Mouse (Mus musculus): ENCODE results near the gene Gm20403.
"Not testable (repeated sequence)": the region's sequence is repeated elsewhere in the genome, so short reads cannot be mapped to it uniquely, and the experiment has no call there.

The Gm20403 gene

DNA sequence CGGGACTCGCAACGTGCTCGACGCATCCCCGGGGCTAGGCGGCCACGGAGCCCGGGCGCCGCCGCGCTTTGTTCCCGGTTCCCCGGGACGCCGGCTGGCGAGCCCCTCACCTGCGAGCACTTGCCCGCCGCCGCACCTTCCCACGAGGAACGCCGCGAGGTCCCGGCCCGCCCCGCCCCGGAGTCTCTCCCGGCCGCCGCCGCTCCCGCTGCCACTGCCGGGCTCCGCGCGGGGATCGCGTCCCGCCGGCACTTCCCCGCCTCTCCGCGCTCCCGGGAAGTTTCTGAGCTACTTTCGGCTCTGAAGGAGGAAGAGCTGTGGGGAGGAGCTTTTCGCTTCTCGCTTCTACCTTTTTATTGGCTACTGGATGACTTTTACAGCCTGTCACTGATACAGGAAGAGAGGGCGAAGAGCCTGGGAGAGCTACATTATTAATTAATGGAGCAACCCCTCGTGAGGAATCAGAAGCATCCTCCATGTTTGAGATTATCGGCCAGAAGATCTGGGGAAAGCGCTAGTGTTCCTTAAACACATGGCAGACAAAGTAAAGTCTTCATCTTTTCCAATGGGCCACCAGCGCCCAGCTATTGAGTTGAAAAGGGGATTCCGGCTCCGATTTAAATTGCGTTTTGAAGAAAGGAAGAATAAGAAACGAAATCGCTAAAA, at the start of gene Gm20403:
Gene Gm20403 (minus strand): TSS at position 478 of the 666 bp plus-strand sequence.
- DNase-seq = peak; percentile 9

DNA sequence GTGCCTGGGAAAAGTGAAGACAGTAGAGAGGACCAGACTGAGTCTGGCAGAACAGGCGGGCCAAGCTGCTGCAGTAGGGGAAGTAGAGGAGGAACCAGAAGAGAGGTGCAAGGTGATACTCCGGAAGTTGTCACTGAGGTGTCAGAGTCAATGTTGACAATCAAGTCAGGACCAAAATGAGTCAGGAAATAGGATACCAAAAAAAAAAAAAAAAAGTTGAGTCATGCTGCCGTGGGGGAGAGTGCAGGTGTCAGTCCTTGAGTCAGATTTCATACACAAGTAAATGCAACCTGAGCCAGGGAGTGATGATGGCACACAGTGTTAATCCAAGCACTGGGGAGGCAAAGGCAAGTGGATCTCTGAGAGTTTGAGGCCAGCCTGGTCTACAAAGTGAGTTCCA, 40.8 kb upstream of the Gm20403 start:
- DNase-seq = no peak

DNA sequence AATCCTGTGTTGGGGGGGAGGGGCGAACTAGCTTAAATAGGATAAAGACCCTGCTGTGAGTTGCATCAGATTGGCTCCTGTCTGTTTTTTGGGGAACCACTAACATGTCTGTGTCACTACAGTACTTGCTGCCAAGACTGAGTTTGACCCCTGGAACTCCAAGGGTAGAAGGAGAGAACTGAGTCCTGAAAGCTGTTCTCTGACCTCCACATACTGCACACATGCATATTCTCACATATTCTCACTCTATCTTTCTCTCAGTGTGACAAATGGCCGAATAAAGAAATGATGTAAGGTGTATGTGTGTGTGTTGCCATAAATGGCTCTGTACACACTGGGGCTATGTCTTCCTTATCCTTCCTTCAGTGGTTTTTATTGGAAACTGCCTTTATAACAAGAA, 37.0 kb upstream of the Gm20403 start:
- DNase-seq = no peak

- no peak for DNase-seq
These were observed 33.1 kb upstream of the Gm20403 start for GRCm38 (mm10) chr12:55019421-55019877.

- no peak for DNase-seq
These were observed 30.9 kb upstream of the Gm20403 start for GRCm38 (mm10) chr12:55017119-55017721.

- no peak for DNase-seq
These were observed 30.2 kb upstream of the Gm20403 start for GRCm38 (mm10) chr12:55016339-55017118.

DNA sequence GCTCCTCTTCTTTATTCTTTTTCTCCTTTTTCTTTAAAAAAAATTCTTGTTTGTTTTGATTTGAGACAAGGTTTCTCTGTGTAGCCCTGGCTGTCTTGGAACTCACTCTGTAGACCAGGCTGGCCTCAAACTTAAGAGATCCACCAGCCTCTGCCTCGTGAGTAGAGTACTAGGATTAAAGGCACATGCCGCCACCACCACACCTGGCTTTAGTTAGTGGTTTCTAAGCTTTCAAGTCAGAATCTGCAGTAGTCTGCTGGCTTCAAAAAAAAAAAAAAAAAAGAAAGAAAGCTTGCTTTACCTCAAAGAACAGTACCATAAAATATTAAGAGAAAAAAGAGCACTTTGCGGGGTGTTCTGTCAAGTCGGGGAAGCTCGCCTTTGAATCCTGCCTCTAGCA, 29.1 kb upstream of the Gm20403 start:
- DNase-seq = no peak

DNA sequence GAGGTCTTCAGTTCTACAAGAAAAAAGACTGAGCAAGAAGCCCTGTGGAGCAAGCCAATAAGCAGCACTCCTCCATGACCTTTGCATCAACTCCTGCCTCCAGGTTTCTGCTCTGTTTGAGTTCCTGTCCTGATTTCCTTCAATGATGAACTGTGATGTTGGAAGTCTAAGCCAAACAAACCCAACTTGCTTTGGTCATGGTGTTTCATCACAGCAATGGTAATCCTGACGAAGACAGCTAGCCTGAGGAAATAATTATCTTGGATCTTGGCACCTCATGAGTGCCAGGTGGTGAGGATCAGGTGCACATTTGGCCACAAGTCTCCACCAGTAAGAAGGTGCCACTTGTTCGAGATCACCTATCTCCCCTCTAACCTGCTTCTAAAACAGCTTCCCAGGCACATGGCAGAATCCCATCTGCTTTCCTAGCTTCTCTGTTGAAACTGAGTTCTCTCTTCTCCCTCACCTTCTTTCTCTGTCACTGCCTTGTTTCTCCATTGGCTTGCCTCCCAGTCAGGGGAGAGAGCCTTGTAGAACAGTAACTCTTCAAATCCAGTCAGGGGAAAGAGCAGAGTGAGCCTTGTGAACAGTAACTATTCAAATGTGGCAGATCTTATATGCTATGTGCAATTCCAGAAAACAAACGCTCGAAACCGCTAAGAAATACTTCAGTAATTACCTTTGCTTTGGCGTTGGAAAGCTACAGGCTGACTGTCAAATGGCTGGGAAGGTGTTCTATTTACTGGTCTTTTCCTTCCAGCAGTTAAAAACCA, 27.5 kb upstream of the Gm20403 start, which contains the start of gene Baz1a:
Gene Baz1a (minus strand): TSS at position 723 of the 773 bp plus-strand sequence.
- DNase-seq = no peak

DNA sequence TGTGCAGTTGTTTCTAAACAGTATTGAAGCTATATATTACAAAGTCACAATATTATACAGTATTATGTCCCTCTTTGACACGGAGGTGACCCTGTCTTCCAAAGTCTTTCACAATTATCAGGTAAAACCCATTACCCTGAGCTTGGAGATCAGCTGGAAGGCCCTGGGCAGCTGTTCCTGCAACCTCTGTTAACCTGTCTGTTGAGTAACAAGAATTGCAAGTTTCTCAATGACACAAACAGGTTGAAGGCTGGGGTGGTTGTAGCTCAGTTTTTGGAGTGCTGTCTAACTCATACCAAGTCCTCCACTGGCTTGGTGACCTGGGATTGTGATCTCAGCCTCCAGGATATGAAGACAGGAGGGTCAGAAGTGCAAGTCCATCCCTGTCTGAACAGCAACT, 26.7 kb upstream of the Gm20403 start:
- no peak for DNase-seq

DNA sequence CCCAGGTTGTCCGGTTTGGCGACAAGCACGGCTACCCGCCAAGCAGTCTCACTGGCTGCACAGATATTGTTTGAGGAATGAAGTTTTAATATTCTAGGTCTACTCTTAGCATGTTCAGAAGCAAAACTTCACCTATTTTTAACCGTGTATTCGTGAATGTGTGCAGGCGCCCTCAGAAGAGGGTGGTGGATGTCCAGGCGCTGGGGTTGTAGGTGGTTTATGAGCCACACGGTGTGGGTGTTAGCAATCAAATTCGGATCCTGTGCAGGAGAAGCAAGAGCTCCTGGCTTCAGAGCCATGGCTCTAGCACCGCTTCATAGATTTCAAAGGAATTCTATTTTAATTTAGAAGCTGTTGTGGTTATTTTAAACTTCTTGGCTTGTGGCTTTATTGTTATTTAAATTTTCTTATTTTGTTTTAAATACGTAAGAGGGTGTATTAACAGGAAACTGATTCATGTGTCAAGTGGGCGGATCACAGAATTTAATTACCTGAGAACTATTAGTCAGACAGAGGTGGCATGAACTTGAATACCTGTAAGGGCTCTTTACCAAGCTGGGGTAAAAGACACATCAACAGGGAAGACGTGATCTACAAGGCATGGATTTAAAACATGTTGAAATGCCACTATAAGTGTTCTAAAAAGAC, 21.2 kb upstream of the Gm20403 start:
- DNase-seq = no peak

- no peak for DNase-seq
These were observed 19.7 kb upstream of the Gm20403 start for GRCm38 (mm10) chr12:55006071-55006470.

DNA sequence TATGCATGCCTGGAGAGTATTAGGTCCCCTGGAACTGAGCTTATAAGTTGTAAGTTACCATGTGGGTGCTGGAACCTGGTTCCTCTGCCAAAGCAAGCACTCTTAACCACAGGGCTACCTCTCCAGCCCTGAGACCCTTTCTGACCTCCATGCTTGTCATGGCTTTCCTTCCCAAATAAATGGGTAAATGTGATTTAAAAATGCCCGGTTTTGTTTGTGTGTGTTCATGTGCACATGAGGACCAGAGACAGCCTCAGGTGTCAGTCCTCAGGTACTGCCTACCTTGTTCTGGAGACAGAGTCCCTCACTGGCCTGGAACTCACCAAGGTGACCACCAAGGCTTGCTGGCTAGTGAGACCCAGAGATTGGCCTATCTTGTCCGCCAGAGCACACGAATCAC, 18.1 kb upstream of the Gm20403 start:
- DNase-seq = no peak

- DNase-seq = no peak
These were observed 17.5 kb upstream of the Gm20403 start for GRCm38 (mm10) chr12:55003843-55004242.

DNA sequence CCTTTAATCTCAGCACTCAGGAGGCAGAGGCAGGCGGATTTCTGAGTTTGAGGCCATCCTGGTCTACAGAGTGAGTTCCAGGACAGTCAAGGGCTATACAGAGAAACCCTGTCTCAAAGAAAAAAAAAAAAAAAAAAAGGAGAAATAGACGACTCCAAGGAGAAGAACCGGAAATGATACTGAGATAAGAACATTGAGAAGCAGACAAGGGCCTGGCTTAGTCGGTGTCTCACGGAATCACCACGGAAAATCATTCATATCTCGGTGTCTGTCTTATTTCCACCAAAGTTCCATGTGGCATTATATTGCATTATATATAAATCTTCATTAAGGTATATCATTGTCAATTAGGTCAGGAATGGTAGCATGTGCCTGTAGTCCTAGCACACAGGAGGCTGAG, 16.2 kb upstream of the Gm20403 start:
- not testable (repeated sequence) for DNase-seq

DNA sequence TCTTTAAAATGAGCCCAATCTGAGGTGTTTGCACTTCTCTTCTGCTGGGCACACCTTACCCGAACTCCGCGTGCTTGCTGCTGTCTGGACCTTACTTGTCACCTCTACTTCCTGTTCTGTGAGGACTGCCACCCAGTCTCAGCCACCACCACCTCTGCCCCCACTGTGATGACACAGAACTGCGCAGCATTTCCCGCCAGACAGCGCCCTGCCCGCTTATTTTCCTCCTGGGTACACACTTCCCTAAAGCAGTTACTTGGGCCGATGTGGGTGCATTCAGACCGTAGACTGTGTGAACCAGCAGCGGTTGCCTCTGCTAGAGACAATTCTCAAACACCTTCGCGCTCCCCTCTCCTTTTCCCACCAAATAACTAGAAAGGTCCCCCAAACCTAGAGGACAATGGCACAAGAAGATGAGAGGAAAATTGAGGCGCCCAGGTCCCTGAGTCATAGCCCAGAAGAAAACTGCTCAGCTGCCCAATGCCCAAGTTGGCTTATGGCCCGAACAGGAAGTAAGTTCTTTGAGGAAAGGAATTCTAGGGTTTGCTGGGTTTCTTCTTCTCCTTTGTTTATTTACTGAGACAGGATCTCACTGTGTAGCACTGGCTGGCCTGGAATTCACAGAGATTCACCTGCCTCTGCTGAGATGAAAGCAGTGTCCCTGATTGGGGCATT, 12.8 kb upstream of the Gm20403 start:
- no peak for DNase-seq

DNA sequence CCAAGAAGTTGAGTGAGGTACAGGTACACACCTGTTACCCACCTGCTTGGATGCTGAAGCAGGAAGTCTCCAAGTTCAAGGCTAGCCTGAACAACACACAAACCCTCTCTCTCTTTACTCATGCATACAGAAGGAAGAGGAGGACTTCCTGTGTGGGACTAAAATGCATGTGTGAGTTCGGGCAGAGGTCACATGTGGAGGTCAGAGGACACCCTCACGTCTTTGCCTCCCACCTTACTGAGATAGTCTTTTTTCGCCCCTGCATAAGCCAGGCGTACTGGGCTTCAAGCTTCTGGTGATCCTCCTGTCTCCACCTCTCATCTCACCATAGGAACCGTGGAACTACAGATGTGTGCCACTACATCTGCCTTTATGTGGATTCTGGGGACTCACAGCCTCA, 12.1 kb upstream of the Gm20403 start:
- no peak for DNase-seq

GRCm38 (mm10) chr12:54996979-54997474, 10.7 kb upstream of the Gm20403 start:
- no peak for DNase-seq

- DNase-seq = no peak
These were observed 9.6 kb upstream of the Gm20403 start for GRCm38 (mm10) chr12:54995965-54996364.

- no peak for DNase-seq
These were observed 8.1 kb upstream of the Gm20403 start for GRCm38 (mm10) chr12:54994418-54994817.

DNA sequence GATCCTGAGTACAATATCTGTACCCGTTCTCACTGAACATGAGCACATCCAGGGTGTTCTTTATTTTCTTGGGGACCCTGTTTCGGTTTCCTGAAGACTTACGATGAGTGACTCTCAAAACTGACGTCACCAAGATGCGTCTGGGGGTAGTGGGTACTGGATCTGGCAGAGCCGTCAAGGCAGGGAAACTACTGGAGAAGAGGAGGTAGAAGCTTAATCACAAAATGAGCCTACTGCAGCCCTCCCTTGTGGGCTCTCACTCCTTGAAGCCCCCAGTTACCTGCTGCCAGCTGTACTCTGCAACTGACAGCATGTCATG, 7.7 kb upstream of the Gm20403 start:
- DNase-seq = no peak

GRCm38 (mm10) chr12:54993246-54994067, 7.1 kb upstream of the Gm20403 start:
- DNase-seq = no peak

Measured in cerebellum, adult 11-12 months (tissue).